Mouse (Mus musculus): Measurements from ENCODE around the gene Nf2. TPM values are rescaled to one million over a fixed set of nuclear protein-coding genes. Genes with fewer than 3 reads are reported as not detected.
"Not testable (repeated sequence)": the region's sequence is repeated elsewhere in the genome, so short reads cannot be mapped to it uniquely, and the experiment has no call there.

The Nf2 gene
- total and polyA plus RNA-seq, 2 experiments from 2014 or later, result 55.5 to 97.6 TPM

GRCm38 (mm10) chr11:4826152-4826778, 23.1 kb downstream of the Nf2 start:
- no peak for TF ChIP-seq CTCF (IDR thresholded peaks at IDR 0.05; ENCODE audit: low read depth)
- DNase-seq (ENCODE audit: low spot score) (no peak), ATAC-seq (no peak)
- no peaks in the 10 kb centered on the region for H3K36me3 ChIP-seq (ENCODE audit: insufficient read depth, low read length)
- H3K4me3 ChIP-seq (ENCODE audit: low read length), result no peak overlapping the region
- no peaks in the 10 kb centered on the region for H3K9me3 ChIP-seq (ENCODE audit: low read length)
- WGBS, result 94% methylated on average over 3 of the region's 3 CpGs
- H3K9ac ChIP-seq (replicated peaks; ENCODE audit: low read length), result no peak overlapping the region
- H3K27ac ChIP-seq, result no peak overlapping the region
- H3K27me3 ChIP-seq (ENCODE audit: insufficient read depth, low read length), result no peaks in the 10 kb centered on the region
- H3K4me2 ChIP-seq (ENCODE audit: low read depth, low read length), result no peak overlapping the region
- no peaks in the 10 kb centered on the region for H3K4me1 ChIP-seq (ENCODE audit: insufficient read depth, low read length)

GRCm38 (mm10) chr11:4823655-4824312, 25.6 kb downstream of the Nf2 start:
- H3K9me3 ChIP-seq (ENCODE audit: low read length), result no peaks in the 10 kb centered on the region
- no peak overlapping the region for H3K9ac ChIP-seq (replicated peaks; ENCODE audit: low read length)
- no peaks in the 10 kb centered on the region for H3K36me3 ChIP-seq (ENCODE audit: insufficient read depth, low read length)
- 92% methylated on average over 6 of the region's 6 CpGs for WGBS
- no peaks in the 10 kb centered on the region for H3K27me3 ChIP-seq (ENCODE audit: insufficient read depth, low read length)
- H3K27ac ChIP-seq, result no peak overlapping the region
- ATAC-seq (no peak), DNase-seq (ENCODE audit: low spot score) (no peak)
- no peak overlapping the region for H3K4me3 ChIP-seq (ENCODE audit: low read length)
- H3K4me1 ChIP-seq (ENCODE audit: insufficient read depth, low read length), result no peaks in the 10 kb centered on the region
- TF ChIP-seq CTCF (IDR thresholded peaks at IDR 0.05; ENCODE audit: low read depth), result no peak
- no peak overlapping the region for H3K4me2 ChIP-seq (ENCODE audit: low read depth, low read length)

GRCm38 (mm10) chr11:4822446-4822842, 26.9 kb downstream of the Nf2 start:
- not testable (repeated sequence) for H3K9ac ChIP-seq (replicated peaks; ENCODE audit: low read length); H3K4me1 ChIP-seq (ENCODE audit: insufficient read depth, low read length); ATAC-seq; H3K9me3 ChIP-seq (ENCODE audit: low read length); H3K4me3 ChIP-seq (ENCODE audit: low read length); DNase-seq (ENCODE audit: low spot score); H3K27me3 ChIP-seq (ENCODE audit: insufficient read depth, low read length); H3K4me2 ChIP-seq (ENCODE audit: low read depth, low read length); H3K36me3 ChIP-seq (ENCODE audit: insufficient read depth, low read length); H3K27ac ChIP-seq
- peak; percentile 44 for TF ChIP-seq CTCF (IDR thresholded peaks at IDR 0.05; ENCODE audit: low read depth)
- 92% methylated on average over 4 of the region's 4 CpGs for WGBS

- ATAC-seq (peak; percentile 53; the same call in 1 of the 2 replicates), DNase-seq (ENCODE audit: low spot score) (peak; percentile 85)
- H3K4me2 ChIP-seq (ENCODE audit: low read depth, low read length), result no peak overlapping the region
- no peak overlapping the region for H3K9ac ChIP-seq (replicated peaks; ENCODE audit: low read length)
- no peak overlapping the region for H3K4me3 ChIP-seq (ENCODE audit: low read length)
- no peak overlapping the region for H3K27ac ChIP-seq
- no peaks in the 10 kb centered on the region for H3K4me1 ChIP-seq (ENCODE audit: insufficient read depth, low read length)
- WGBS, result 46% methylated on average over 7 of the region's 7 CpGs
- no peaks in the 10 kb centered on the region for H3K27me3 ChIP-seq (ENCODE audit: insufficient read depth, low read length)
- no peaks in the 10 kb centered on the region for H3K9me3 ChIP-seq (ENCODE audit: low read length)
- peak; percentile 82 for TF ChIP-seq CTCF (IDR thresholded peaks at IDR 0.05; ENCODE audit: low read depth)
- no peaks in the 10 kb centered on the region for H3K36me3 ChIP-seq (ENCODE audit: insufficient read depth, low read length)
Measured at GRCm38 (mm10) chr11:4821492-4822445, 27.6 kb downstream of the Nf2 start.

GRCm38 (mm10) chr11:4814507-4815450, 34.6 kb downstream of the Nf2 start:
- H3K4me2 ChIP-seq (ENCODE audit: low read depth, low read length), result no peak overlapping the region
- 84% methylated on average over 7 of the region's 7 CpGs for WGBS
- no peaks in the 10 kb centered on the region for H3K9me3 ChIP-seq (ENCODE audit: low read length)
- no peaks in the 10 kb centered on the region for H3K27me3 ChIP-seq (ENCODE audit: insufficient read depth, low read length)
- no peak overlapping the region for H3K4me3 ChIP-seq (ENCODE audit: low read length)
- H3K27ac ChIP-seq, result no peak overlapping the region
- TF ChIP-seq CTCF (IDR thresholded peaks at IDR 0.05; ENCODE audit: low read depth), result no peak
- H3K4me1 ChIP-seq (ENCODE audit: insufficient read depth, low read length), result no peaks in the 10 kb centered on the region
- no peak for DNase-seq (ENCODE audit: low spot score)
- H3K9ac ChIP-seq (replicated peaks; ENCODE audit: low read length), result no peak overlapping the region
- no peak for ATAC-seq
- H3K36me3 ChIP-seq (ENCODE audit: insufficient read depth, low read length), result no peaks in the 10 kb centered on the region

GRCm38 (mm10) chr11:4808311-4808710, 41.0 kb downstream of the Nf2 start:
- TF ChIP-seq CTCF (IDR thresholded peaks at IDR 0.05; ENCODE audit: low read depth), result no peak
- Histone ChIP-seq H3K4me1 (ENCODE audit: insufficient read depth, low read length) (0 out of 2 replicates have a peak, but pooled peaks cover 4% of the 10 kb centered on the region), H3K4me3 (ENCODE audit: low read length) (no peak overlapping the region), H3K36me3 (ENCODE audit: insufficient read depth, low read length) (peaks cover 3% of the 10 kb centered on the region), H3K27me3 (ENCODE audit: insufficient read depth, low read length) (no peaks in the 10 kb centered on the region), H3K9ac (replicated peaks; ENCODE audit: low read length) (no peak overlapping the region), H3K9me3 (ENCODE audit: low read length) (no peaks in the 10 kb centered on the region), H3K4me2 (ENCODE audit: low read depth, low read length) (no peak overlapping the region), H3K27ac (no peak overlapping the region)
- DNase-seq (ENCODE audit: low spot score) (no peak), ATAC-seq (no peak)
- WGBS, result 85% methylated on average over 6 of the region's 6 CpGs
